Comparison of ENCODE assay signal across 19 mouse cellular contexts in genomic region chr5:123127031-123127430, GRCm38 (mm10). TPM values are rescaled to one million over a fixed set of nuclear protein-coding genes. Genes with fewer than 3 reads are reported as not detected.
"Had no signal": no experiment of that assay in that cellular context is flagged by ENCODE, and none has a peak within 500 bp of the region (broad histone marks: within the 10 kb centered on the region; RNA-seq: fewer than 3 reads in every experiment).

No protein-coding gene starts in this region.

- ATAC-seq: intestine, postnatal 0 days; lung, postnatal 0 days; midbrain, embryonic 15.5 days had no signal

- H3K4me2 ChIP-seq: liver, embryonic 11.5 days; liver, embryonic 15.5 days; midbrain, embryonic 11.5 days; midbrain, embryonic 15.5 days; neural tube, embryonic 12.5 days had no signal

- H3K9ac ChIP-seq: liver, embryonic 15.5 days; midbrain, embryonic 15.5 days; neural tube, embryonic 12.5 days had no signal

- H3K27ac ChIP-seq: limb, embryonic 10.5 days; liver, embryonic 15.5 days; midbrain, embryonic 15.5 days; neural tube, embryonic 12.5 days; stomach, postnatal 0 days had no signal

- H3K9me3 ChIP-seq: limb, embryonic 10.5 days; liver, embryonic 15.5 days; midbrain, embryonic 15.5 days had no signal

- H3K4me3 ChIP-seq: limb, embryonic 10.5 days; liver, embryonic 15.5 days; midbrain, embryonic 15.5 days; neural tube, embryonic 12.5 days had no signal

- H3K27me3 ChIP-seq: midbrain, embryonic 15.5 days; neural tube, embryonic 12.5 days had no signal

- DNase-seq: kidney, adult 8-10 months; layer of hippocampus, adult 9-11 months; layer of hippocampus, postnatal 36 days; lung, adult 2 months; lung, postnatal 36 days had no signal

RNA-seq across cellular contexts. Expression of gene Hpd, which starts 55.5 kb away (rescaled TPM):
- total RNA-seq: layer of hippocampus, postnatal 36 days; left cerebral cortex, postnatal 10 days; megakaryocyte progenitor cell, adult 5-6 weeks; monocyte, adult 5-6 weeks; neutrophil, adult 5-6 weeks had no signal
- polyA plus RNA-seq: limb, embryonic 10.5 days; limb, embryonic 14.5 days; lung, postnatal 0 days; midbrain, embryonic 11.5 days; midbrain, embryonic 15.5 days; neural tube, embryonic 12.5 days had no signal
